Mouse (Mus musculus): ENCODE data around the gene Vps33a. TPM values are rescaled to one million over a fixed set of nuclear protein-coding genes. Genes with fewer than 3 reads are reported as not detected.
"Not testable (repeated sequence)": the region's sequence is repeated elsewhere in the genome, so short reads cannot be mapped to it uniquely, and the experiment has no call there.

Gene Vps33a
- total RNA-seq, 2 experiments from 2014 or later, result 43.8 to 49.3 TPM

GRCm38 (mm10) chr5:123525916-123526495 lies 46.8 kb downstream of the Vps33a start:
- DNase-seq (ENCODE audit: low spot score in 2 of 2), result no peak

- no peak for DNase-seq (ENCODE audit: low spot score in 2 of 2)
Observed at GRCm38 (mm10) chr5:123525281-123525680, 47.6 kb downstream of the Vps33a start, which contains the start of gene Gm49027. Gm49027 (minus strand) TSS chr5:123525488.

- DNase-seq (ENCODE audit: low spot score in 2 of 2), result no peak
Observed at GRCm38 (mm10) chr5:123524393-123524750, 48.5 kb downstream of the Vps33a start.

- peak; percentile 95 to 96 for DNase-seq (ENCODE audit: low spot score in 2 of 2)
Observed at GRCm38 (mm10) chr5:123523692-123524392, 49.0 kb downstream of the Vps33a start, which contains the start of gene Diablo. Diablo (minus strand) TSS chr5:123524176.

GRCm38 (mm10) chr5:123522166-123522565 lies 50.7 kb downstream of the Vps33a start:
- no peak for DNase-seq (ENCODE audit: low spot score in 2 of 2)

- no peak for DNase-seq (ENCODE audit: low spot score in 2 of 2)
Observed at GRCm38 (mm10) chr5:123521621-123522020, 51.2 kb downstream of the Vps33a start.

GRCm38 (mm10) chr5:123520666-123521065 lies 52.2 kb downstream of the Vps33a start:
- no peak for DNase-seq (ENCODE audit: low spot score in 2 of 2)

GRCm38 (mm10) chr5:123514871-123515270 lies 58.0 kb downstream of the Vps33a start:
- no peak for DNase-seq (ENCODE audit: low spot score in 2 of 2)

GRCm38 (mm10) chr5:123512102-123512501 lies 60.7 kb downstream of the Vps33a start:
- DNase-seq (ENCODE audit: low spot score in 2 of 2), result no peak

- not testable (repeated sequence) for DNase-seq (ENCODE audit: low spot score in 2 of 2)
Observed at GRCm38 (mm10) chr5:123511426-123511825, 61.4 kb downstream of the Vps33a start.

GRCm38 (mm10) chr5:123510160-123510559 lies 62.7 kb downstream of the Vps33a start, which contains the start of gene B3gnt4:
B3gnt4 (plus strand) TSS chr5:123510460.
- DNase-seq (ENCODE audit: low spot score in 2 of 2), result no peak

GRCm38 (mm10) chr5:123508921-123509320 lies 63.9 kb downstream of the Vps33a start:
- no peak for DNase-seq (ENCODE audit: low spot score in 2 of 2)

GRCm38 (mm10) chr5:123507936-123508723 lies 64.7 kb downstream of the Vps33a start:
- DNase-seq (ENCODE audit: low spot score in 2 of 2), result peak; percentile 72 to 79

GRCm38 (mm10) chr5:123501973-123502372 lies 70.9 kb downstream of the Vps33a start:
- no peak for DNase-seq (ENCODE audit: low spot score in 2 of 2)

- DNase-seq (ENCODE audit: low spot score in 2 of 2), result peak in 1 of 2 experiments; percentile 23
Observed at GRCm38 (mm10) chr5:123499717-123500116, 73.1 kb downstream of the Vps33a start.

GRCm38 (mm10) chr5:123489935-123490334 lies 82.9 kb downstream of the Vps33a start:
- no peak for DNase-seq (ENCODE audit: low spot score in 2 of 2)

GRCm38 (mm10) chr5:123489112-123489785 lies 83.6 kb downstream of the Vps33a start, which contains the start of the genes Lrrc43 and Il31:
Lrrc43 (plus strand) TSS chr5:123489305.
Il31 (minus strand) TSS chr5:123489489.
- no peak for DNase-seq (ENCODE audit: low spot score in 2 of 2)

- DNase-seq (ENCODE audit: low spot score in 2 of 2), result no peak
Observed at GRCm38 (mm10) chr5:123487659-123488395, 85.0 kb downstream of the Vps33a start.

Measured in adrenal gland, adult 18-20 months (tissue).